Mouse (Mus musculus): ENCODE results near the gene Gm364. TPM values are rescaled to one million over a fixed set of nuclear protein-coding genes. Genes with fewer than 3 reads are reported as not detected.

The Gm364 gene
- total and polyA plus RNA-seq, 2 experiments from 2014 or later: not detected

- H3K9me3 ChIP-seq (ENCODE audit: low read length): no peaks in the 10 kb centered on the region
- ATAC-seq (ENCODE audit: low FRiP score) (no peak), DNase-seq (ENCODE audit: low spot score) (no peak)
- no peaks in the 10 kb centered on the region for H3K4me1 ChIP-seq (ENCODE audit: insufficient read depth, low read length)
- WGBS: 85% methylated on average over 3 of the region's 3 CpGs
- no peak overlapping the region for H3K27ac ChIP-seq (ENCODE audit: low read depth, low read length)
- H3K27me3 ChIP-seq (ENCODE audit: insufficient read depth, low read length): no peaks in the 10 kb centered on the region
- H3K4me2 ChIP-seq (ENCODE audit: low read depth, low read length, poor library complexity, severe bottlenecking): no peak overlapping the region
- TF ChIP-seq CTCF (IDR thresholded peaks at IDR 0.05): no peak
- H3K36me3 ChIP-seq (ENCODE audit: insufficient read depth, low read length): peaks cover 5% of the 10 kb centered on the region; the same call in 1 of the 2 replicates
- no peak overlapping the region for H3K4me3 ChIP-seq (ENCODE audit: low read depth, low read length)
- H3K9ac ChIP-seq (replicated peaks; ENCODE audit: low read length, poor library complexity, severe bottlenecking): no peak overlapping the region
These were observed 31.9 kb upstream of the Gm364 start for GRCm38 (mm10) chrX:57377096-57377495.

DNA sequence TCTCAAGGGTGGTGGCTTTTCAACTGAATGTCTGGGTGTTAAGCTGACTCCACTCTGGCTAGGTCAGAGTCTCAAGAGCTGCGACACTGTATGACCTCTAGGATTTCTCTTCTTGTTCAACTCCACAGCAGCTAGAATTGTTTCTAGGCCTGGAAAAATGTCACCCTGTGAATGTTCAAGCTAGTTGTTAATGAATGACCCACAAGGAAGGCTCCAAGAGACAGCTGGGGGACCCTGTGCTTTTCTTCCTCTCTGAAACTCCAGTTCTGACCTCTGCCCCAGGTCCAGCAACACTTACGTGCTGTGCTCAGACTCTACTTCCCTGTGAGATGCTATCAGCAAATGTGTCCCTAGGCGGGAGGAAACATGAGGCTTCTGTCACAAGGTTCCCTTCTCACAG lies 30.4 kb upstream of the Gm364 start:
- WGBS: 93% methylated on average over 3 of the region's 3 CpGs
- peaks cover 5% of the 10 kb centered on the region; the same call in 1 of the 2 replicates for H3K36me3 ChIP-seq (ENCODE audit: insufficient read depth, low read length)

DNA sequence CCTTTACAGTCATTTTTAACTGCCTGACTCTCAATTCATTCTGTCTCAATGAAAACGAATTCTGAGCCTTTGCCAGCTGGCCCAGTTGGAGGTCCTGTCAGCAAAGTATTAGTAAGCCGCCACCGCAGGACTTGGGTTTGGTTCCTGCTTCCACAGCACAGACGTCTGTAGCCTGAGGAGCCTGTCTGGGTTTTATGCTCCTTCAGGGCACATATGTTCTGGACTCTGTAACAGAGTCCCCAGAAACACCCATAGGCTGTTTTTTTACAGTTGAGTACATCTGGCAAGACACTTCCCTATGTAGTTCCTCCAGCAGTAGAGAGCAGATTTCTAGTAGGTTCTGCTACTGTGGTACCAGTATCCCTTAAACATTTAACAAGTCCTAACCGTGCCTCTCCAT lies 28.0 kb upstream of the Gm364 start:
- peak; percentile 30 for DNase-seq (ENCODE audit: low spot score)
- Histone ChIP-seq H3K9ac (replicated peaks; ENCODE audit: low read length, poor library complexity, severe bottlenecking) (no peak overlapping the region), H3K27ac (ENCODE audit: low read depth, low read length) (no peak overlapping the region), H3K4me2 (ENCODE audit: low read depth, low read length, poor library complexity, severe bottlenecking) (no peak overlapping the region), H3K9me3 (ENCODE audit: low read length) (no peaks in the 10 kb centered on the region), H3K4me3 (ENCODE audit: low read depth, low read length) (no peak overlapping the region), H3K27me3 (ENCODE audit: insufficient read depth, low read length) (no peaks in the 10 kb centered on the region), H3K36me3 (ENCODE audit: insufficient read depth, low read length) (peaks cover 8% of the 10 kb centered on the region; the same call in 1 of the 2 replicates), H3K4me1 (ENCODE audit: insufficient read depth, low read length) (no peaks in the 10 kb centered on the region)
- no peak for ATAC-seq (ENCODE audit: low FRiP score)
- WGBS: 52% methylated on average over 5 of the region's 5 CpGs
- TF ChIP-seq CTCF (IDR thresholded peaks at IDR 0.05): no peak

More for the DNA sequence above, 30.4 kb upstream of the Gm364 start:
- Histone ChIP-seq H3K4me2 (ENCODE audit: low read depth, low read length, poor library complexity, severe bottlenecking) (no peak overlapping the region), H3K4me3 (ENCODE audit: low read depth, low read length) (no peak overlapping the region), H3K9ac (replicated peaks; ENCODE audit: low read length, poor library complexity, severe bottlenecking) (no peak overlapping the region), H3K27me3 (ENCODE audit: insufficient read depth, low read length) (no peaks in the 10 kb centered on the region), H3K27ac (ENCODE audit: low read depth, low read length) (no peak overlapping the region), H3K4me1 (ENCODE audit: insufficient read depth, low read length) (no peaks in the 10 kb centered on the region), H3K9me3 (ENCODE audit: low read length) (no peaks in the 10 kb centered on the region)
- ATAC-seq (ENCODE audit: low FRiP score) (no peak), DNase-seq (ENCODE audit: low spot score) (no peak)
- no peak for TF ChIP-seq CTCF (IDR thresholded peaks at IDR 0.05)

- WGBS: 24% methylated on average over 50 of the region's 50 CpGs
- Histone ChIP-seq H3K4me2 (ENCODE audit: low read depth, low read length, poor library complexity, severe bottlenecking) (peak within 1 kb of the TSS; percentile 45), H3K4me3 (ENCODE audit: low read depth, low read length) (peak within 1 kb of the TSS; percentile 45), H3K27ac (ENCODE audit: low read depth, low read length) (peak within 1 kb of the TSS; percentile 74), H3K9ac (replicated peaks; ENCODE audit: low read length, poor library complexity, severe bottlenecking) (peak within 1 kb of the TSS; percentile 59), H3K36me3 (ENCODE audit: insufficient read depth, low read length) (peaks cover 5% of the 10 kb centered on the region; the same call in 1 of the 2 replicates), H3K9me3 (ENCODE audit: low read length) (no peaks in the 10 kb centered on the region), H3K27me3 (ENCODE audit: insufficient read depth, low read length) (no peaks in the 10 kb centered on the region), H3K4me1 (ENCODE audit: insufficient read depth, low read length) (no peaks in the 10 kb centered on the region)
- DNase-seq (ENCODE audit: low spot score): peak; percentile 96
- no peak for TF ChIP-seq CTCF (IDR thresholded peaks at IDR 0.05)
- peak; percentile 93 for ATAC-seq (ENCODE audit: low FRiP score)
These were observed 16.3 kb upstream of the Gm364 start, which contains the start of gene Rbmx for GRCm38 (mm10) chrX:57392367-57393246. Gene Rbmx (minus strand): TSS chrX:57393036.

GRCm38 (mm10) chrX:57393412-57393811 lies 15.5 kb upstream of the Gm364 start:
- TF ChIP-seq CTCF (IDR thresholded peaks at IDR 0.05): no peak
- Histone ChIP-seq H3K9me3 (ENCODE audit: low read length) (no peaks in the 10 kb centered on the region), H3K36me3 (ENCODE audit: insufficient read depth, low read length) (peaks cover 5% of the 10 kb centered on the region; the same call in 1 of the 2 replicates), H3K4me2 (ENCODE audit: low read depth, low read length, poor library complexity, severe bottlenecking) (peak overlapping the region; percentile 36), H3K4me1 (ENCODE audit: insufficient read depth, low read length) (no peaks in the 10 kb centered on the region), H3K9ac (replicated peaks; ENCODE audit: low read length, poor library complexity, severe bottlenecking) (no peak overlapping the region), H3K4me3 (ENCODE audit: low read depth, low read length) (peak overlapping the region; percentile 45), H3K27me3 (ENCODE audit: insufficient read depth, low read length) (no peaks in the 10 kb centered on the region), H3K27ac (ENCODE audit: low read depth, low read length) (no peak overlapping the region)
- ATAC-seq (ENCODE audit: low FRiP score) (0 out of 2 replicates have a peak, but pooled peaks have one; percentile 42), DNase-seq (ENCODE audit: low spot score) (no peak)
- 24% methylated on average over 7 of the region's 7 CpGs for WGBS

DNA sequence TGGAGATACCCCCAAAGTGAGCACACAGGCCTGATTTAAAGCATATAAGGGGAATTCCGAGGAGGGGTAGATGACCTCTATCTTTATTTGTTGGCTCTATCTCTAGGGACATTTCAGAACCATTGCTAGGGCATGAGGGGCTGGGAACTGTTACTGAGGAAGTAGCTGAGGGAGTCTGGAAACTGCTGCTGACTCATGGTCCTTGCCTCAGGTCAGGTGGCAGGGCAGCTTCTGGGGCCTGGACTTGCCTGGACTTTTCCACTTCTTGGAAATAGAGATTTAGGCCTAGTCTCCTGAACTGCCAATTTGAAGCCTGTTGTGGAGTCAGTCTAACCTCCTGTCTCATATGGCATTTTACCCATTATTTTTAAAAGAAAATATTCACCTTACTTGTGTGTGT lies 7.6 kb upstream of the Gm364 start:
- H3K4me1 ChIP-seq (ENCODE audit: insufficient read depth, low read length): no peaks in the 10 kb centered on the region
- no peak for ATAC-seq (ENCODE audit: low FRiP score)
- no peak for DNase-seq (ENCODE audit: low spot score)
- no peak overlapping the region for H3K4me3 ChIP-seq (ENCODE audit: low read depth, low read length)
- no peaks in the 10 kb centered on the region for H3K36me3 ChIP-seq (ENCODE audit: insufficient read depth, low read length)
- H3K27me3 ChIP-seq (ENCODE audit: insufficient read depth, low read length): no peaks in the 10 kb centered on the region
- H3K4me2 ChIP-seq (ENCODE audit: low read depth, low read length, poor library complexity, severe bottlenecking): no peak overlapping the region
- H3K9ac ChIP-seq (replicated peaks; ENCODE audit: low read length, poor library complexity, severe bottlenecking): no peak overlapping the region
- no peaks in the 10 kb centered on the region for H3K9me3 ChIP-seq (ENCODE audit: low read length)
- TF ChIP-seq CTCF (IDR thresholded peaks at IDR 0.05): no peak
- H3K27ac ChIP-seq (ENCODE audit: low read depth, low read length): no peak overlapping the region
- WGBS: 64% methylated on average over 1 of the region's 1 CpGs

Measured in midbrain, postnatal 0 days (tissue).